Mouse (Mus musculus): Measurements from ENCODE around the gene Gjc2. TPM values are rescaled to one million over a fixed set of nuclear protein-coding genes. Genes with fewer than 3 reads are reported as not detected.

Gene Gjc2
- polyA plus RNA-seq (2012; rRNA removed) (0.08 and 0.10 TPM in 2 replicates), polyA plus RNA-seq (2014; fragmentation: Nextera tagmentation; extraction: Ambion mirVana) (0.13 TPM in 1 of 2 replicates, not detected in the other)

GRCm38 (mm10) chr11:59182864-59183331, at the start of gene Gjc2:
TSS of gene Gjc2 (minus strand) at chr11:59183213.
- DNase-seq (ENCODE audit: low read depth in 3 of 3, low spot score in 3 of 3) = no peak
- Histone ChIP-seq H3K27me3 (ENCODE audit: control insufficient read depth, insufficient read depth, low read length) (peaks cover 15% of the 10 kb centered on the region), H3K4me2 (ENCODE audit: low read depth) (no peak within 1 kb of the TSS), H3K27ac (peak within 1 kb of the TSS; percentile 38), H3K4me1 (replicated peaks; ENCODE audit: control insufficient read depth in 2 of 2, insufficient read depth in 2 of 2, low read length in 1 of 2) (peaks cover 3 to 7% of the 10 kb centered on the region in 2 experiments; a peak in 3 of 4 replicates), H3K4me3 (ENCODE audit: insufficient read depth in 1 of 2, low read depth in 2 of 2, low read length in 2 of 2) (no peak within 1 kb of the TSS), H3K36me3 (replicated peaks; ENCODE audit: control insufficient read depth, insufficient read depth, low read depth) (no peaks in the 10 kb centered on the region; the same call in 1 of the 2 replicates), H3K9ac (replicated peaks) (no peak within 1 kb of the TSS), H3K9me3 (ENCODE audit: control insufficient read depth, low read length) (no peaks in the 10 kb centered on the region)
- ATAC-seq (ENCODE audit: insufficient read depth) = no peak
- peak; percentile 7; the same call in 1 of the 2 replicates for TF ChIP-seq CTCF (IDR thresholded peaks at IDR 0.05; ENCODE audit: low read depth)
- no peak for TF ChIP-seq EP300 (IDR thresholded peaks at IDR 0.05; ENCODE audit: low read depth)
- 66% methylated on average over 3 of the region's 3 CpGs for WGBS (ENCODE audit: insufficient replicate concordance)

GRCm38 (mm10) chr11:59232797-59233196, 49.8 kb upstream of the Gjc2 start:
- no peak for TF ChIP-seq EP300 (IDR thresholded peaks at IDR 0.05; ENCODE audit: low read depth)
- TF ChIP-seq CTCF (IDR thresholded peaks at IDR 0.05; ENCODE audit: low read depth) = peak; percentile 43
- WGBS (ENCODE audit: insufficient replicate concordance) = 59% methylated on average over 2 of the region's 2 CpGs
- Histone ChIP-seq H3K9me3 (ENCODE audit: control insufficient read depth, low read length) (no peaks in the 10 kb centered on the region), H3K4me1 (replicated peaks; ENCODE audit: control insufficient read depth in 2 of 2, insufficient read depth in 2 of 2, low read length in 1 of 2) (peaks cover 3 to 11% of the 10 kb centered on the region in 2 experiments; a peak in 3 of 4 replicates), H3K27ac (no peak overlapping the region), H3K9ac (replicated peaks) (no peak overlapping the region), H3K36me3 (replicated peaks; ENCODE audit: control insufficient read depth, insufficient read depth, low read depth) (no peaks in the 10 kb centered on the region), H3K4me2 (ENCODE audit: low read depth) (no peak overlapping the region), H3K27me3 (ENCODE audit: control insufficient read depth, insufficient read depth, low read length) (no peaks in the 10 kb centered on the region), H3K4me3 (ENCODE audit: insufficient read depth in 1 of 2, low read depth in 2 of 2, low read length in 2 of 2) (no peak overlapping the region)
- DNase-seq (ENCODE audit: low read depth in 3 of 3, low spot score in 3 of 3) (no peak), ATAC-seq (ENCODE audit: insufficient read depth) (no peak)

- H3K27ac ChIP-seq = no peak overlapping the region
- H3K4me3 ChIP-seq (ENCODE audit: insufficient read depth in 1 of 2, low read depth in 2 of 2, low read length in 2 of 2) = no peak overlapping the region
- ATAC-seq (ENCODE audit: insufficient read depth) = no peak
- no peaks in the 10 kb centered on the region for H3K36me3 ChIP-seq (replicated peaks; ENCODE audit: control insufficient read depth, insufficient read depth, low read depth)
- WGBS (ENCODE audit: insufficient replicate concordance) = 11% methylated on average over 7 of the region's 7 CpGs
- TF ChIP-seq CTCF (IDR thresholded peaks at IDR 0.05; ENCODE audit: low read depth) = peak; percentile 93
- TF ChIP-seq EP300 (IDR thresholded peaks at IDR 0.05; ENCODE audit: low read depth) = no peak
- H3K27me3 ChIP-seq (ENCODE audit: control insufficient read depth, insufficient read depth, low read length) = no peaks in the 10 kb centered on the region
- DNase-seq (ENCODE audit: low read depth in 3 of 3, low spot score in 3 of 3) = peak in 1 of 3 experiments; percentile 49
- H3K9me3 ChIP-seq (ENCODE audit: control insufficient read depth, low read length) = no peaks in the 10 kb centered on the region
- peaks cover 18 to 30% of the 10 kb centered on the region in 2 experiments for H3K4me1 ChIP-seq (replicated peaks; ENCODE audit: control insufficient read depth in 2 of 2, insufficient read depth in 2 of 2, low read length in 1 of 2)
- H3K9ac ChIP-seq (replicated peaks) = no peak overlapping the region
- no peak overlapping the region for H3K4me2 ChIP-seq (ENCODE audit: low read depth)
Measured at GRCm38 (mm10) chr11:59230144-59230760, 47.2 kb upstream of the Gjc2 start.

- no peaks in the 10 kb centered on the region for H3K27me3 ChIP-seq (ENCODE audit: control insufficient read depth, insufficient read depth, low read length)
- peak within 1 kb of the TSS; percentile 100 for H3K9ac ChIP-seq (replicated peaks)
- peaks cover 5% of the 10 kb centered on the region for H3K36me3 ChIP-seq (replicated peaks; ENCODE audit: control insufficient read depth, insufficient read depth, low read depth)
- TF ChIP-seq CTCF (IDR thresholded peaks at IDR 0.05; ENCODE audit: low read depth) = no peak
- no peak for TF ChIP-seq EP300 (IDR thresholded peaks at IDR 0.05; ENCODE audit: low read depth)
- 3% methylated on average over 59 of the region's 59 CpGs for WGBS (ENCODE audit: insufficient replicate concordance)
- H3K4me3 ChIP-seq (ENCODE audit: insufficient read depth in 1 of 2, low read depth in 2 of 2, low read length in 2 of 2) = peak within 1 kb of the TSS; percentile 93 to 100
- H3K9me3 ChIP-seq (ENCODE audit: control insufficient read depth, low read length) = no peaks in the 10 kb centered on the region
- H3K27ac ChIP-seq = peak within 1 kb of the TSS; percentile 83
- ATAC-seq (ENCODE audit: insufficient read depth) (peak; percentile 94), DNase-seq (ENCODE audit: low read depth in 3 of 3, low spot score in 3 of 3) (peak; percentile 91 to 93 (median 91))
- H3K4me2 ChIP-seq (ENCODE audit: low read depth) = peak within 1 kb of the TSS; percentile 97
- H3K4me1 ChIP-seq (replicated peaks; ENCODE audit: control insufficient read depth in 2 of 2, insufficient read depth in 2 of 2, low read length in 1 of 2) = peaks cover 31 to 40% of the 10 kb centered on the region in 2 experiments
Measured at GRCm38 (mm10) chr11:59228122-59228953, 45.3 kb upstream of the Gjc2 start, which contains the start of gene Arf1. TSS of gene Arf1 (minus strand) at chr11:59228270.
